Mouse (Mus musculus) lung, adult 18-20 months (tissue): Measurements from ENCODE around the gene Cc2d1a.

Source experiments
- DNase-seq, 2 experiments: peaks; one replicate each; pipeline ENCODE4 v3.0.0; 2022; ENCODE audit warnings: mixed read lengths in 2 of 2

Gene Cc2d1a

DNA sequence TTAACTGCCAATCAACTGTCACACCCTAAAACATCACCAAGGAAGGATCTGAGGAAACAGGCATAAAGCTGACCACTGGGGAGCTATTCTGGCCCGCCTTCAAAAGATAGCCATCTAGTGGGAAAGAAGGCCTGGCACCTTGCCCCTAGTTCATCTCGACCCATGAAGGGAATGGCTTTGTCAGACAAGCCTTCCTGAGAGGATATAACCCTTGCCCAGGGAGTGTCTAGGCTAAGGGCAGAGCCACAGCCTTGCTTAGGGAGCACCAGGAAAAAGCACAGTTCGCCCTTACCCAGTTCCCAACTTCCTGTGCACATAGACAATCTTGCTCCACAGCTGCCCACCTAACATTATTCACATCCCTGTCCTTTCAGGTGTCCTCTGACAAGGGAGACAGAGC, 44.1 kb downstream of the Cc2d1a start:
- peak in 1 of 2 experiments; percentile 30 for DNase-seq

- no peak for DNase-seq
Measured at GRCm38 (mm10) chr8:84101476-84102270, 46.1 kb downstream of the Cc2d1a start.

- DNase-seq, result no peak
Measured at GRCm38 (mm10) chr8:84098376-84098775, 49.4 kb downstream of the Cc2d1a start.

DNA sequence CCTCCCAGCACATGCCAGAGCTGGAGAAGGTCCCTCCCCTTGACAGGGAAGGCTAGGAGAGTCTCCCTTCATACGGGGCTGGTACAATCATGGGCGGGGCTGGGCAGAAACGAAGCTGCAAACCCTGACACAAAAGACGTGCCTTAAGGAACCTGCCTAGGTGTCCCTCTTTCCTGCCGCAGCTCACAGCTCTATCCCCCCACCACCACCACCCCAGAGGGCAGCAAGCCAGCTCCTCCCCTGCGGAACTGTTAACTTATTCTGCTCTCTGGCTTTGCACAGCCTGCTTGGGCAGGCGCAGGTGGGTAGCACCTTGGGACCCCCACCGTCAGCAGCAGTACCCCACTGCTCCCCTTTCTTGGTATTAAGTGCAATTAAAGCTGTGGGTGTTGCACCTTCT, 51.7 kb downstream of the Cc2d1a start:
- no peak for DNase-seq

DNA sequence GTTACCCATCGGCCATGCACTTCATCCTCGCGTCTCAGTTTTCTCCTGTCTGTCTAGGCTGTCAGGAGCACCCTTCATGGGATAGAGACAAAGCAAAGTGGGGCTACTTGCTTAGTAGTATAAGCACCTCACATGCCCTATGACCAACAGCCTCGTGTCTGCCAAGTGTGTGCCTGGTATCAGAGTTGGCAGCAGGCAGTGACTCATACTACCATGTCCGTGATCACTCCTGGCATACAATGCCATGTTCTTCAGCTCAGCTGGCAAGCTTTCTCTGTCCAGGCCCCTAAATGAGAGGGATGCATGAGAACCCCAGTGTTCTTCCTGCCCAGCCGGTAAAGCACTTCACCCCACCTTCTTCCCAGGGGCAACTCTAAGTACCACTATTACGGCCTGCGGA, 57.2 kb downstream of the Cc2d1a start:
- no peak for DNase-seq

- no peak for DNase-seq
Measured at GRCm38 (mm10) chr8:84089277-84089676, 58.5 kb downstream of the Cc2d1a start.

DNA sequence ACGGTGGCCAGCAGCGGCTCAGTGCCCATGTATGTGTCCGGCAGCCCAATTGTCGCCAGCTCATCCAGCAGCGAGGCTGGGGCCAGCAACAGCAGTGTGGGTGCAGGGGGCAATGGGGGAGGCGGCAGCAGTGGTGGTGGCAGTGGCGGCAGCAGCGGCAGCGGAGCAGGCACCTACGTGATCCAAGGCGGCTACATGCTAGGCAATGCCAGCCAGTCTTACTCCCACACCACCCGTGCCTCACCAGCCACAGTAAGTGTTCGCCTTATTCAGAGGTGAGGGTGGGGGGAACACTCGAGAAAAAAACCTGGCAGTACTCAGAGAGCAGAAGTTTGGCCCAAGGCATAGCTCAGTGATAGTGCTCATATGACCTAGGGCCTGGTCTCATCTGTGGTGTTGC, 59.9 kb downstream of the Cc2d1a start:
- DNase-seq, result no peak

GRCm38 (mm10) chr8:84087156-84087555, 60.6 kb downstream of the Cc2d1a start:
- no peak for DNase-seq

GRCm38 (mm10) chr8:84084341-84085115, 63.2 kb downstream of the Cc2d1a start:
- DNase-seq, result no peak

DNA sequence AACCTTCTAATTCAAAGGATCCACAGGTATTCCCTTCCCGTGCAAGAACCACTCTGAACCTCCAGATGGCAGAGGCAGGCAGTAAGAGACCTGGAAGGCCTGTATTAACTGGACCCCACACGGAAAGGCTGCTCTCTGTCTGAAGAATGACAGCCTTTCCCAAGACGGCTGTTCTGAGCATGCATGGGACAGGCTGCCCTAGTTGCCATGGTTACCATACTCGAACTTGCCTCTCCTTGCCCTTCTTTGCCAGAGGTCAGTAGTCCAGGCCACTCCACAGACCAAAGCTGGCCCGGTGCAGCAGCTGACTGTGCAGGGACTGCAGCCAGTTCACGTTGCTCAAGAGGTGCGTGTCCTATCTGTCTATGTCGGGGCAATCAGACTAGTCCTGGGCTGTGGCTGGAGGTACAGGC, 63.9 kb downstream of the Cc2d1a start:
- peak; percentile 46 to 64 for DNase-seq
